Mouse (Mus musculus) liver, adult (tissue): Measurements from ENCODE around the gene Scn1b.

Experiments
- GATA4 ChIP-seq: IDR thresholded peaks from 2 replicates; pipeline ENCODE4 v1.6.1; 2014; ENCODE audit warnings: mild to moderate bottlenecking, low read length; ENCODE audit not compliant: insufficient replicate concordance

Scn1b gene

GRCm38 (mm10) chr7:31128157-31128705 lies 1.4 kb upstream of the Scn1b start:
- TF ChIP-seq GATA4: no peak

- TF ChIP-seq GATA4: no peak
Observed at GRCm38 (mm10) chr7:31126211-31126751, 522 bp downstream of the Scn1b start.

DNA sequence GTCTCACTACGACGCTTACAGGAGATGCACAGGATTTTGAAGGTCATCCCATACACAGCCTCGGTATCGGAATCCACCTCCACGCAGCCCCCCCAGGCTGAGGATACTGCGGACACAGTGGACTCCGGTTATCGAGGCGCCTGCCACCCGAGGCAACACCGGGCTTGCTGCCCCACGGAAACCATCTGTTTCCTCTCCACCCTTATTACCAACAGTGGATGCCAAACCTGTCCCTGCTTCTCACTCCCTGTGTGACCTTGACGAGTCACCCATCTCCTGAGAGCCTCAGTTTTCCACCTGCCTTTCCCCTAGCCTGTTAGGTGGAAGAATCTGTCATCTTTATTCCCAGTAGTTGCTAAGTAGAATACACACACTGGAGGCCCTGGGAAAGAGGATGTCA lies 1.7 kb downstream of the Scn1b start:
- no peak for TF ChIP-seq GATA4

DNA sequence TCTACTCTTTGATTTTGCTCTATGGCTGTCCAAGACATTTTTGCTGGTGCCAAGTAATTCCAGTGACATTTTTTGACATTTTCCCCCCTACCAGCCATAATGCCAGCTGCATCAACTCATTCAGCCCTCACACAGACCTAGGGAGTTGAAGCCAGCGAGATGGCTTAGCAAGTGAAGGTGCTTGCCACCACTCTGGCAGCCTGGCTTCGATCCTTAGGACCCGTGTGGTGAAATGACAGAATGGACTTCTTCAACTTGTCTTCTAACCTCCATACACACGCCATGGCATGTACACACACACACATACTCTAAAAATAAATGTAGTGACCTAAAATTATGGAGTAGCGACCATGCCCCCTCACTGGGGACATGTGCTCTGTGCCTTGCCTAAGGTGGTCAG lies 2.4 kb downstream of the Scn1b start:
- TF ChIP-seq GATA4: no peak

DNA sequence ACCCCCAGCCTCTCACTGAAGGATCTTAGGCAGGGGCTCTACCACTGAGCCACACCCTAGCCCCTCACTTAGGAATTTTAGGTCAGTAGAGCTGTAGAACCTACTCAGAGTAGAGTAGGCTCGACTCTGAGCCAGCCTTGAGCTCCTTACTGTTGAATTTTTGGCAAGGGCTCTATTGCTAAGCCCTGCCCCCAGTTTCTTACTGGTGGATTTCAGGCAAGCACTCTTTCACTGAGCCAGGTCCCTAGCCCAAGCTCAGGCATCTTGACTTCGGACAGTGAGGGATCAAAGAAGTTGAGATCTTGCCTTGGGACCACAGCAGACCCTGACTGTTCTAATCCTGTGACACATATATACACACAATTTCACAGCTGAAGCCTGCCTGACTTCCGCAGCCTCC lies 3.1 kb downstream of the Scn1b start:
- TF ChIP-seq GATA4: no peak

- no peak for TF ChIP-seq GATA4
Observed at GRCm38 (mm10) chr7:31122641-31123631, 3.9 kb downstream of the Scn1b start.

- TF ChIP-seq GATA4: no peak
Observed at GRCm38 (mm10) chr7:31119556-31119955, 7.2 kb downstream of the Scn1b start.

DNA sequence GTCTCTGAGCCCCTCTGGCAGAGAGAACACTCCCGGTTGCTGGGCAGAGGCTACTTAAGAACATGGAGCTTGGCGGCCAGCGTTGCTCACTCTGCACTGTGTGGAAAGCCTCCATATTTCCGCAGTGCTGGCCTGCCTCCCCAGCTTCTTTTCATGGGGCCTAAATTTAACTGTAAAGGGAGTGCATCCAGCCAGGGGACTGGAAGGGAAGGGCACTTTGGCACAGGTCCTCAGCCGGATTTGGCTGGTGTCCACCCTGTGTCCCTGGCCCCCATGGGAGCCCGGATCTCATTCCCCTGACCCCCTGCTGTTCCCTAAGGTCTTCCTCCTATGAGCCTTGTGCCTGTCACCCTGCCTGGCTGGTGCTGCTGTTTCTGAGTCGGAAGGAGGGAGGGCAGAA lies 8.3 kb downstream of the Scn1b start:
- TF ChIP-seq GATA4: no peak

- TF ChIP-seq GATA4: no peak
Observed at GRCm38 (mm10) chr7:31117465-31117864, 9.3 kb downstream of the Scn1b start.

DNA sequence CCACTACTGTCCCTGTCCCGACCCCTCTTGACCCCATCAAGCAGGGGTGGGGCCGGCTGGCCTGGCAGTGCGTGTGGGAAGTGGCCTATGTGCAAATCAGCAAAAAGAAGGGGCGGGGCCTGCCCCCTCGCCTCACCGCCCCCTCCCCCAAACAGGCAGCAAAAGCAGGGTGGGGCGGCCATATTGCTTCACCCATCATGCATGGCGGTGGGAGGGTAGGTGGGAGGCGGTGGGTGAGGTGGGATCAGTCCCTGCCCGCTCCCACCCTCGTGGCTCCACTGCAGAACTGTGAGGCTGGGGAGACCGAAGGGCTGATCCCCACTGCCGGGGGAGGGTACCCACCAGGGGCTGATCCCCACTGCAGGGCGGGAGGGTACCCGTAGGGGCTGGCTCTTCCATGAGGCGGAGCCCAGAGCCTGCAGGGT lies 10.1 kb downstream of the Scn1b start:
- TF ChIP-seq GATA4: no peak

DNA sequence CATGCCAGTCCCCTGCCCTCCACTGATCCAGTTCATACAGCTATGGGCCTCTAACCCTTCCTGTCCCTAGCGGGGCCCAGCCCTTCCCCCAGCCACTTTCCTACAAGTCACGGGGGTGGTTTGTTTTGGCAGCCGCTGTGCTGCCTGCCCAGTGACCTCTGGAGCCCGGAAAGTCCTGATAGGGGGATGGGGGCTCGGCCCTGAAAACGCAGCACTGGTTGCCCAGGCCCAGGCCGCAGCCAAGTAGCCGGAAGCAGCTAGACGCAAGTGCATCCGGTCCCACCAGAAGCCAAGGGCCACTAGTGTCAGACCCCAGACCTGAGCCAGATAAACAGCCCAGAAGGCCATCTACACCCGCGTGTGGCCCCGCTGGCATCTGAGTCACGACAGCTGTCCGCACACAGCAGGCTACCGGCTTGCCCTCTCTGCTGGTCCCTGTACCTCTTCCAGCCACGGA lies 11.2 kb downstream of the Scn1b start:
- peak; percentile 91; the same call in 1 of the 2 replicates for TF ChIP-seq GATA4

DNA sequence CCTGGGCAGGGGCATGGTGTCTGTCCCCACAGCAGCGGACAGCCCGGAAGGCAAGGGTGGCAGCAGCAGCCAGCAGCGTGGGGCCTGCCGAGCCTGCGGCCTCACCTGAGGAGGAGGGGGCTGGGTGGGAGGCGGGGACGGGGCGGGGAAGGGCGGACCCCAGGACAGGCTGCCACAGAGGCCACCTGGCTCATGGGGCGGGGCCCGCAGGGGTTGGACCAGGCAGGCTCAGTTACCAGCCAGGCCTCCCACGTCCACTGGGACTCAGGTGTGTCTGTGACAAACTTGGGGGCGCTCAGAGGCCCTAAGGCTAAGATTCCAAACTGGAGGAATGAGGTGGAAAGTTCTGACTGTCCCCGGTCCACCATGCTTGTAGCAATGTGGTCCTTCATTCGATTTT lies 11.6 kb downstream of the Scn1b start, which contains the start of gene Hpn:
TSS of gene Hpn (minus strand) at position 109 of the 400 bp plus-strand sequence.
- no peak for TF ChIP-seq GATA4

GRCm38 (mm10) chr7:31114646-31115045 lies 12.2 kb downstream of the Scn1b start:
- no peak for TF ChIP-seq GATA4

DNA sequence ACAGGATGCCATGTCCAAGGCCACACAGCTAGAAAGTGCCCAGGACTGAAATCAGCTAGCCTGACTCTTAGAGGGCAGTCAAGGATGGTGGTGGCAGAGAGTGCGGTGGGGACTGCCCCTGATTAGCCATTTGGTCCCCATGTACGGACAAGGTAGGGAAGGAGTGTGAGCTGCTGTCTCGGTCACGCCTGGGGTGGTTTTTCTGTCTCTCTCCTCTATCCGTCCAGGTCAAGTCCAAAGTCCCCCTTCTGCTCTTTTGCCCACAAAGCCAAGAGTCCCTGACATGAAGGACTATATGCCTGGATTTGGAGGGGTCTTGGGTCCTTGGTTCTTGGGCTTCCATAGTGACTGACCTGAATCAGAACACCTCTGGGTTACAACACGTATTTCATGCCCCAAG lies 13.0 kb downstream of the Scn1b start:
- TF ChIP-seq GATA4: no peak

DNA sequence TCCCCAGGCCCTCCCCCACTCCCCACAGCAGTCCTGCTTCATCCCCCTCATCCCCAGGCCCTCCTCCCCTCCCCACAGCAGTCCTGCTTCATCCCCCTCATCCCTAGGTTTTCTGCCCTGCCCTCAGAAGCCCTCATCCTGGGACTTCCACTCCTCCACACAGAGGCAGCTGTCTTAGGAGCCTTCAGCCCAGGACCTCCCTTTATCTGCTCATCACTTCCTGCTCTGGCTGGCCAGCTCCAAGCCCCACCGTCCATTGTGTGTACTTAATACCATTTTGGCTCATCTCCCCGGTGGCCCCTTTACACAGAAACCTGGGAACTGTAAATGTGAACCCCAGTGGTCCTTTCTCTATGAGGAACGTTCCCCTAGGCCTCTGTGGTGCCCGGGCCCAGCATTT lies 14.8 kb downstream of the Scn1b start:
- no peak for TF ChIP-seq GATA4

DNA sequence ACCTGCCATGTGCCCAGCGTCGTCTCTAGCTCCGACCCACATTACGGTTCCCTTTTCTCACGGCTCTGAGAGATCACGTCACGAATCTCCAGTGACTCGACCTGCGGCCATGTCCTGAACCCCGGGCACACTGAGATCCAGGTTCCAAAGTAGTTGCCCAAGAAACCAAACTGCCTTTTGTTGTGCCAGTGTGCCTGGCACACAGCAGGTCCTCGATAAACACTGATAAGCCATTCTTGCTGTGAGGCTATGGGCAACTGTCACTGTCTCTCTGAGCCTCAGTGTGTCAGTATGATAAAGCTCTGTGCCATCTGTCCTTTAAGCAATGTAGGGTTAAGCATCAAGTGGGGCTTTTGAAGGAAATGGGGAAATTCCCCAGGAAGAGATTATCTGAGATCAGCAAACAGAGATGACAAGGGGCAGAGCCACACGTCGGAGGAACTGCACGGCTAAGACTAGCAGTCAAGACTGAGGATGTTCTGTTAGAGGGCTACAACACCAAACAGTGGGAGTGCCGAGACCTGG lies 15.9 kb downstream of the Scn1b start:
- TF ChIP-seq GATA4: peak; percentile 71; the same call in 1 of the 2 replicates
